Mouse (Mus musculus) megakaryocyte, embryonic 14.5 days (primary cell): ENCODE measurements around the gene Fshb.

ENCODE experiments used
- FLI1 ChIP-seq: IDR thresholded peaks from 2 replicates; pipeline ENCODE4 v1.6.1; 2012; ENCODE audit warnings: low read length, inconsistent platforms, mixed read lengths
- GATA1 ChIP-seq: IDR thresholded peaks from 3 replicates; pipeline ENCODE4 v1.6.1; 2012; ENCODE audit warnings: mixed read lengths, low read length, inconsistent platforms, borderline replicate concordance

- TF ChIP-seq GATA1 (no peak), FLI1 (no peak)
Observed at GRCm38 (mm10) chr2:107045955-107046354, 13.5 kb downstream of the Fshb start.
